Mouse (Mus musculus): ENCODE results near the gene Pick1.

- TF ChIP-seq POLR2A (IDR thresholded peaks at IDR 0.05; ENCODE audit: borderline replicate concordance, extremely low read depth, insufficient read depth, insufficient read length, poor library complexity, severe bottlenecking): no peak
- TF ChIP-seq CTCF (IDR thresholded peaks at IDR 0.05; ENCODE audit: borderline replicate concordance, extremely low read depth, insufficient read depth, insufficient read length): no peak
Measured at GRCm38 (mm10) chr15:79280850-79281249, 51.9 kb downstream of the Pick1 start.

Data from brain, embryonic 14.5 days (tissue).